Mouse (Mus musculus) retina, embryonic 14.5 days (tissue): ENCODE measurements around the gene Ngly1.
"Not testable (repeated sequence)": the region's sequence is repeated elsewhere in the genome, so short reads cannot be mapped to it uniquely, and the experiment has no call there.

Source experiments
- DNase-seq: peaks from one replicate; pipeline ENCODE4 v3.0.0-alpha.2; 2015; ENCODE audit warnings: low spot score

Ngly1 gene

GRCm38 (mm10) chr14:16260541-16260940 is 11.5 kb downstream of the Ngly1 start:
- DNase-seq: no peak

GRCm38 (mm10) chr14:16261869-16262268 is 12.8 kb downstream of the Ngly1 start:
- DNase-seq: no peak

GRCm38 (mm10) chr14:16267028-16267427 is 17.9 kb downstream of the Ngly1 start:
- DNase-seq: no peak

- DNase-seq: no peak
Measured at GRCm38 (mm10) chr14:16269776-16270175, 20.7 kb downstream of the Ngly1 start.

GRCm38 (mm10) chr14:16273677-16274076 is 24.6 kb downstream of the Ngly1 start:
- no peak for DNase-seq

GRCm38 (mm10) chr14:16279196-16279595 is 30.1 kb downstream of the Ngly1 start:
- DNase-seq: no peak

- DNase-seq: no peak
Measured at GRCm38 (mm10) chr14:16283966-16284365, 34.9 kb downstream of the Ngly1 start.

- no peak for DNase-seq
Measured at GRCm38 (mm10) chr14:16292371-16292770, 43.3 kb downstream of the Ngly1 start.

GRCm38 (mm10) chr14:16293015-16293414 is 43.9 kb downstream of the Ngly1 start:
- no peak for DNase-seq

- DNase-seq: no peak
Measured at GRCm38 (mm10) chr14:16293921-16294320, 44.8 kb downstream of the Ngly1 start.

GRCm38 (mm10) chr14:16296816-16297468 is 47.9 kb downstream of the Ngly1 start:
- no peak for DNase-seq

- DNase-seq: no peak
Measured at GRCm38 (mm10) chr14:16301735-16302134, 52.7 kb downstream of the Ngly1 start.

- no peak for DNase-seq
Measured at GRCm38 (mm10) chr14:16302688-16303087, 53.6 kb downstream of the Ngly1 start.

- peak; percentile 70 for DNase-seq
Measured at GRCm38 (mm10) chr14:16310791-16311190, 61.7 kb downstream of the Ngly1 start.

- DNase-seq: no peak
Measured at GRCm38 (mm10) chr14:16312599-16312998, 63.5 kb downstream of the Ngly1 start.

- DNase-seq: not testable (repeated sequence)
Measured at GRCm38 (mm10) chr14:16313073-16313472, 64.0 kb downstream of the Ngly1 start.

- no peak for DNase-seq
Measured at GRCm38 (mm10) chr14:16313936-16314521, 64.9 kb downstream of the Ngly1 start.

GRCm38 (mm10) chr14:16314842-16315241 is 65.8 kb downstream of the Ngly1 start:
- no peak for DNase-seq

- no peak for DNase-seq
Measured at GRCm38 (mm10) chr14:16316715-16317114, 67.6 kb downstream of the Ngly1 start.

- no peak for DNase-seq
Measured at GRCm38 (mm10) chr14:16319818-16320217, 70.7 kb downstream of the Ngly1 start.

- DNase-seq: no peak
Measured at GRCm38 (mm10) chr14:16324394-16324793, 75.3 kb downstream of the Ngly1 start.

- DNase-seq: no peak
Measured at GRCm38 (mm10) chr14:16325208-16325607, 76.1 kb downstream of the Ngly1 start.

- DNase-seq: peak; percentile 49
Measured at GRCm38 (mm10) chr14:16328531-16328930, 79.5 kb downstream of the Ngly1 start.

GRCm38 (mm10) chr14:16328959-16329480 is 79.9 kb downstream of the Ngly1 start:
- peak; percentile 24 for DNase-seq
